Mouse (Mus musculus) cerebral cortex, adult 2 months (tissue): ENCODE data around the gene Zbtb20.

ENCODE experiments used
- WGBS: fragments of 180-500 bp; shearing (Covaris S2); methylation state at CpG from one replicate; pipeline ENCODE4 v1.1.7; 2018; 5-methylcytosine and 5-hydroxymethylcytosine counted together

Gene Zbtb20

GRCm38 (mm10) chr16:43080923-43081702 lies 205.4 kb downstream of the Zbtb20 start:
- WGBS = 80% methylated on average over 5 of the region's 5 CpGs

DNA sequence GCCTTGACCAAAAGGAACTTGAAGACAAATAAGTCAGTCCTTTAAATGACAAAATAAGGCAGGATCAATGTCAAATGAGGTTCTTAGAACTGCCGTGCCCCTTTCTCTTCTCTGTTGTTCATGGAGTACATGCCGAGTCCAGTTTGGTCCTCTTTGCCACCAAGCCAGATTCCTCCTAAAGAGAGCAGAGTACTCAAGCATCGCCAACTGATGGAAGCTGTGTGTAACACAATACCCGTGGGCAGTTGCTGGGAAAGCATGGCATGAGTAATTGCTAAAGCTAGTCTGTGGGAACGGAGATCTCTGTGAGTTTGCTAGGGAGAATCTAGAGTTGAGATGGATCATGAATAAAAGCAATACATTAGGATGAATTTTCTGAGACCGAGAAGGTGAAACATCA lies 206.3 kb downstream of the Zbtb20 start:
- 65% methylated on average over 6 of the region's 6 CpGs for WGBS

GRCm38 (mm10) chr16:43082801-43083200 lies 207.1 kb downstream of the Zbtb20 start:
- 77% methylated on average over 5 of the region's 5 CpGs for WGBS

- WGBS = 53% methylated on average over 3 of the region's 3 CpGs
Observed at GRCm38 (mm10) chr16:43090188-43090587, 214.5 kb downstream of the Zbtb20 start.

- 91% methylated on average over 1 of the region's 1 CpGs for WGBS
Observed at GRCm38 (mm10) chr16:43094161-43094560, 218.5 kb downstream of the Zbtb20 start.

GRCm38 (mm10) chr16:43094756-43095155 lies 219.1 kb downstream of the Zbtb20 start:
- 83% methylated on average over 6 of the region's 6 CpGs for WGBS

DNA sequence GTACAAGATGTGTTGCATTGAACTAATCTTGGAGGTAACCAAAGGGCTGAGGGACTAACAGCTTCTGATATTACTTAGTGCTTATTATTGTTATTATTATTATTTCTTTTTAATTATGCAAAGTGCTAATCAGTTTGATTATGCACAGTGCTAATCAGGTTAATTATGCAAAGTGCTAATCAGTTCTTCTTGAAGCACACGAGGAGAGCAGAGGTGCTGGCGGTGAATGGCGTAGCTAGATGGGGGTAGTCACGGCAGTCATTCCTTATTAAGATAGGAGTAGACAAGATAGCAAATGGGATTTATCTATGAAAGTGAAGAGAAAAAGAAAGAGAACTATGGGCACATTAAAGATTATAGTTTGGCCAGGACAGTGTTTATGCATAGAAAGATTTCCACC lies 222.5 kb downstream of the Zbtb20 start:
- 84% methylated on average over 4 of the region's 4 CpGs for WGBS

DNA sequence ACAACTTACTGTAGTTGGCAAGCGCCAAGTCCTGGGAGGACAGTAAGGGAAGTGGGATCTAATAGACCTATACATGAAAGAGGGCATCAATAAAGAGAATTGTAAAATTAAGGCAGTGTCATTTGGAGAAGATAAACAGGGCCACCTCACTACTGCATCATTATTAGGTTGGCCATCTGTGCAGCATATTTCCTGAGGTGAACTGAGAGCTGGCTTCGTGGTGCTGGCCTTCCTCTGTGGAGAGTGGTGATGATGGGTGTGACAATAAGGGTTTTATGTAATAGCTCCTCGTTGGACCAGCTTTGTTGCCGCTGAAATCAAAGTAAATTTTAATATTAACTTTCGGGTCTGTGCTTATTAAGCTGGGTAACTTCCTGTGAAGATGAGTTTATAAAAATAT lies 223.0 kb downstream of the Zbtb20 start:
- 76% methylated on average over 5 of the region's 5 CpGs for WGBS

DNA sequence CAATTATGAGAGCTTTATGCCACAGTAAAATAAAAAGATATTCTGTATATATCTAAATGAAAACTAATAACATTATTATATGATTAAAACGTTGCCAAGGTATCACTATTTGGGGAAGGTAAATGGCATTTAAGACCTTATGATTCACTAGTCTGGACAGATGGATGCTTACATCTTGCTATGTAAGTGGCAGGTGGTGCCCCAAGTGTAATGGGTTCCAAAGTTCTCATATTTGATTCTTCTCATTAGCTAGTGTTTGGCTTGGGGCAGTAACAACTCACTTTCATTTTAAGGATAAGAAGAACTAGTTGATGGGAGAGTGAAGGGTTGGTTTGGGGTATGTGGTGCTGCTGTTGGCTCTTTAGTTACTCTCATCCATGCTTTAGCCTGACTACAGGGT lies 235.6 kb downstream of the Zbtb20 start:
- WGBS = 83% methylated on average over 1 of the region's 1 CpGs

- 76% methylated on average over 1 of the region's 1 CpGs for WGBS
Observed at GRCm38 (mm10) chr16:43113968-43114367, 238.3 kb downstream of the Zbtb20 start.

- 68% methylated on average over 4 of the region's 4 CpGs for WGBS
Observed at GRCm38 (mm10) chr16:43129966-43130365, 254.3 kb downstream of the Zbtb20 start.

DNA sequence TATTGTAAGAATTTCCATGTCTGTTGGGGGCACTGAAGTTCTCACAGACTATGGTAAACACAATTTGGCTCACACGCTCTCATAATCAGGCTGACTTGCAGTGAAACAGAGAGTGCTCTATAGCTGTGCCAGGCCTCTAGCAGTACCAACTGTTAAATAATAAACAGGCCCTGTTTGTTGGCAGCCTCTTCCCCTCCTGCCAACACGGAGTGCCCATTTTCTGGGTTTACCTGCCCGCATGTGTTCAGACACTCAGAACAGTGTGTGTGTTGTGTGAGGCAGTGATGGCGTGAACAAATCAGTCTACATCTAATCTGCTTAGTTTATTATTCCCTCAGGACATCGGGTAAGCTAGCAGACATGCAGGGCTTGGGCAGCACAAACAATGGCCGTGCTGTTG lies 254.9 kb downstream of the Zbtb20 start:
- 62% methylated on average over 6 of the region's 6 CpGs for WGBS

DNA sequence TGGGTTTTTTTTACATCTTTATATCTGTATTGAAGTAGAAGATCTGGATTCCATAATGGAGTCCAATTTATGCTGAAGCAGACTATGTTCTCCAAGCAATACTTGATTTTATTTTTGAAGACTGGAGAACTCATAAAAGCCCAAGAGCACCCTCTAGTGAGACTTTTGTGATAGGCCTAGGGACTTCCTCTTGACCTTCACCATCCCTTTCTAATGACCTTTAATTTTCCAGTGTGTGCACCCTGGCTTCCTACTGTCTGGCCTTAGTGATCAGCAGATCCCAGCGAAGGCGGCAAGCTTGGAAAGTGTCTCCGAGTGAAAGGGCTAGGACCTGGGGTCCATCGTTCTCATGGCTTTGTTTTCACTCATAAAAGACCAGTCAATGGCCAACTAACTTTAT lies 292.8 kb downstream of the Zbtb20 start:
- 86% methylated on average over 4 of the region's 4 CpGs for WGBS

DNA sequence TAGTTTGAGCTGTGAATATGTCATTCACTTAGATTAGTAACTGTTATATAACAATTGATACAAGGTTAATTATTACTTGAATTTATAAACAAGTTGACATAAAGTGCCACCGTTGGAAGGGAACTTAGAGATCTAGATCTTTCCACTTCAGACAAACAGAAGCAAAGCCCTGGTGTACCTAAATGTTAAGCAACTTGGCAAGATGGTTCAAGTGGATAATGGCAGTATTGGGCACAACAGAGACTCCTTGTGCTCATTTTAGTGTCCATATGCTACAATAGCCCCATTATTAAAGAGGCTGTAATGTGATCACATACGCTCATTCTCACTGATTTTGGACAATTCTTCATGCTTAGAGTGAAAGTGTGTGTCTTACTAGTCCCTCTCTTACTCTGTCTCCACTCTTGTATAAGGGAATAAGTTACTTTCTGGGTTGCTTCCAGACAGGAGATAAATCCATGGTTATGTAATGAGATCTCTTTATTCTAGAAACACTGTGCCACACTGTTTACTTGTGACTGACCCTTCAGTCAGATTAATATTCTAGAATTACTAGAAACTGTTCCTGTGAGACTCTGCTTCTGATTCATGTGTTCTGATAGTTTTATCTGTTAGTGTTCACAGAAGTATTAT lies 293.7 kb downstream of the Zbtb20 start:
- 71% methylated on average over 2 of the region's 2 CpGs for WGBS

DNA sequence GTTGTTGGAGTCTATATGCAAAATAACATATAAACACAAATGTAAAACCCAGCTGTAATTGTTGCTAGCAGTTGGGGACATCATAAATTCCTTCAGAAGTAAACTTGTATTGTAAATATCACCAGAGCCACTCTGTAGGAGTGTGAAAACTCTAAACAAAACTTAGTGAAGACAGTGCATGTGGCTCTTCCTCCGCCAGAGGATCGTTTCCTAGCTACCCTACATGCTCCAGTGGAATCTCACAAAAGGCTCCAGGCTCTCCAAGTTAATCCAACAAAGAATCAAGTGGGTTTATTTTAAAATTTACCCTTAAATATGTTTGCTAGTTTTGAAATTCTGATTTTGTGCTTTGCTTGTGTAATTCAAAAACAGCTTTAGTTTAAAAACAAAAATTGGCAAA lies 296.5 kb downstream of the Zbtb20 start:
- 65% methylated on average over 2 of the region's 2 CpGs for WGBS

DNA sequence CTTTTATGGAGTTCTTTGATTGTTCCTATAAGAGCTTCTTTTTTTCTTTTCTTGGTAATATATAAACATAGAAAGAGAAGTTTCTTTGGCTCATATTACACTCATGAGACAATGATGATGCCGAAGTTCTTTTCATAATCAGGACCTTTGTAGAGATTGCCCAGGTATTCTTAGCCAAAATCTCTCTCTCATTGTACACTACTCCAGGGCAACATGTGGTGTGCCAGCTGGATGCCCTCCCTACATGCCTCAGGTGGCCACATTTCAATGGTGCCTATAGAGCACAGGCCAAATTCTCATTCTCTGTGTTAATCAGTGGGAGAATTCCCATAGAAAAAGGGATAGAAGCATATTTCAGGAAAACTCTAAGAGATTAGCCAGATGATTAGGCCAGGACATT lies 297.2 kb downstream of the Zbtb20 start:
- 60% methylated on average over 1 of the region's 1 CpGs for WGBS

DNA sequence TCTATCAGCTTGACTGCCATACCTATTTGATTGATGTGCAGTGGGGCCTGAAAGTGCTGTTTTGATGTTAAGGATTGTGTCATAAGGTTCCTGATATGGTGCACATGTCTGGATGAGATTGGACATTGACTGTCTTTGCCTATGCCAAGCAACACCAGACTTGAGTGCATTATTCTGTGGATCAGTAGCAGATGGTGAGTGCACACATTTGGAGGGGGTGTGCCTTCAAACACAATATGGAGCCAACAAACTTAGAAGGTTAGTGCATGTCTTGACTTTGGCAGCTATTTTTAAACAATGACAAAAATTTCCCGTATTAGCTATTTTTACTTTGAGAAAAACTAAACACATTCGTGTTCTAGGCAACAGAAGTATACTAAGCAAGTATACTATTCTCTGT lies 299.1 kb downstream of the Zbtb20 start:
- 45% methylated on average over 2 of the region's 2 CpGs for WGBS

DNA sequence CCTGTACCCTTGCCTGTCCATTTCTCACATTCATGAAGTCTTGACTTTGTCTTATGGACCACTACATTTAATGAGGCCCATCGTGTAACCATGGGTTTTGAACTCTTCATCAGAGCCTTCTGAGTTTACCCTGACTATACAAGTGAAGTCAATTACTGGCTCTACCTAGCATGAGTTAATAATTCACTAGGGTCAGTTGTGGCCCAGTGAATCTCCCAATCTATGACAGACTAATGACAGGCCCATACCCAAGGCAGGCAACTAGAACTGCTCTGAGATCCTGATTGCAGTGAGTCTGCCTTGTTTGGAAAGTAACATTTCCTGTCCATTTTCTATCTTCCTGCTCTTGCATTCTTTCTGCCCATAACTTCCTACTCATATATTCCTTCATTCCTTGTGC lies 305.4 kb downstream of the Zbtb20 start:
- WGBS = 89% methylated on average over 1 of the region's 1 CpGs

DNA sequence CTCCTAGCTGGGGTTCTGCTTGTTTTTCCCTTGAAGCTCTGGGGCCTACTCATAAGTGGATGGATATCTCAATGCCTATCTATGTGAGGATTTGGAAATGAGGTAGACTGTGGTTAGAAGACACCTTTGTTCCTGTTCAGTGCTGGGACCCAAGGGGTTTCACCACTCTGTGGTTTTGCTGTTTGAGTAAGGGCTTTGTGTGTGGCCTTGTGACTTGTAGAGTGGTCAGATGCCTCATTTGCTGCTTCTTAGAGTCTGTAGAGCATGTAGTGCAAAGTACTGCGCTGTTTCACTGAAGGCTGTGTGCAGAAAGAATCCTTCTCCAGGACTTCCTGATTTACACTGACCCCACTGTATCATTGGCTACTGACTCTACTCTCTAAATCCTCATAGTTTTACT lies 314.7 kb downstream of the Zbtb20 start:
- WGBS = 94% methylated on average over 1 of the region's 1 CpGs

- WGBS = 63% methylated on average over 9 of the region's 9 CpGs
Observed at GRCm38 (mm10) chr16:43191060-43191850, 315.6 kb downstream of the Zbtb20 start.

DNA sequence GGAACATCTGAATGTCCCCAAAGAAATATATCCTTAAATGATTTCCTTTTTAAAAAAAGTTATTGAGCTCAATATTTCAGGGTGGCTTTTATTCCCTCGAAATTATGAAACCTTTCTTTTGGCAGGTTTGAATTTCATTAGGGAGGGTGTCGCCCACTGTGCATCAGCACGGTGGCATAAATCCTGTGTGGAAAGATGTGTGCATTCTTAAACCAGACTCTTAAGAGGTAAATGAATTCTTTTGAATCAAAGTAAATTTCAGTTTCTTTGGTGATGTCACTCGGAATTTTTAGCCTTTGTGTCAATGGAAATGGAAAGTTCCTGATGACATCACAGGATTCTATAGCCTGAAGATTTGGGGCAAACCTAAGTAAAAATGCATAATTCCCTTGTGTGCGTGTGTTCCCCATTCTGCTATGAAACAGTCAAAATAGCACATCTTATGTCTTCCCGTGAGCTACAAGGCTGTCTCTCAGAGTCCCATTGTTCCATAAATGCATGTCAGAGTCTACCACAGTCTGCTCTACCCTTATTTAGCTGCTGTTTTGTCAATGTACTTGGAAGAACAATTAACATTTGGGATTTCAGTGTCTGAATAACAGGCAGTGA lies 318.1 kb downstream of the Zbtb20 start:
- 51% methylated on average over 6 of the region's 6 CpGs for WGBS

DNA sequence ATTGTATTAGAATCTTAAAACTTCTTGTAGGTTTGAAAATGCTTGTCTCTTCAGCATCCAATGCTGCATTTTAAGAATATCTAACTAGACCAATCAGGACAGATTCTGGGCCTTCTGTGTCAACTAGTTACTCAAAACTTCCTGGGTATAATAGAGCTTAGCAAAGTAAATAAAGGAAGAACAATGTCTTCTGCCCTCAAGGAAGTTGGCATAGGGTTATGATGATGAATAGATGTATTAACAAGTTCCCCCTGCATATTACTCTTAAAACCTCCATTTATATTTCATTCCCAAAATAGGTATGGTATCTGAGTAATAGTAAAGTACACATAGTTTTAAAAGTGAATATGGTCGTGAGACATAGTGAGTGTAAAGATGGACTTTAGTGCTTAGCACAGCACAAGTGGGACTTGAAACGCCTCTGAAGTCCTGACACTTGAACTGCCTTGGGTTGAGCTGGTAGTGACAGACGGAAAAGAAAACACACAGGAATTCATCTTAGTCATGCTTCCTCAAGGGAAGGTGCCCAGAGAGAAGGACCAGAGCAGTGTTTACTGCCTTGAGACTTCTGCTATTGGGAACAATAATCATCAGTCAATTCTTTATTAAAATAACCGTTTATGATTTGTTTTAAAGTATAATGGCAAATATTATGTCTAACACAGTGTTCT lies 341.8 kb downstream of the Zbtb20 start:
- WGBS = 73% methylated on average over 4 of the region's 4 CpGs
